Mouse (Mus musculus) kidney, adult 18-20 months (tissue): ENCODE measurements at regions not wholly inside any gene's neighbourhood (a gene's known extent, or its start where the extent isn't known, plus 50 kb on each side); places are given as distances from the start of the nearest gene placed in this dataset.

Experiments used
- DNase-seq: peaks from one replicate; pipeline ENCODE4 v3.0.0; 2021

- DNase-seq, result no peak
These were observed 105.3 kb upstream of the Peli1 start for GRCm38 (mm10) chr11:20985771-20986170.

- no peak for DNase-seq
These were observed 103.8 kb upstream of the Peli1 start for GRCm38 (mm10) chr11:20987171-20987815.

GRCm38 (mm10) chr11:20987841-20988251 is 103.2 kb upstream of the Peli1 start:
- DNase-seq, result no peak

DNA sequence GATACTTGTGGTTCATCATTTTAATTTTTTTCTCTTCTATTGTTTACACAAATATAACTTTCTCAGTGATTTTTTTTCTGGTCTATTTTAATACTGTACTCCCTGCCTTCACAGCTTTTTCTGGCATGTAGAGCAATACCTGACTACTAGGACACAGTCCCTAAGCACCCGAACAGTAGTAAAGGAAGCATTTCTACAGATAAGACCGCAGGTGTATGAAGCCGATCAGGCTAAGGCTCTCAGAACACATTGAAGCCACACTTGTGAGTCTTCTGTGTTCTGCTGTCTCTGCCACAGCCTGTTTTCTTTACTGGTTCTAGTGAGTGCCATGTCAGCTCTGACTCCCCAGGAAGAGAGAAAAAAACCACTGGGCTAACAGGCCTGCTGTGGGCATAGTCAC is 102.2 kb upstream of the Peli1 start:
- no peak for DNase-seq

DNA sequence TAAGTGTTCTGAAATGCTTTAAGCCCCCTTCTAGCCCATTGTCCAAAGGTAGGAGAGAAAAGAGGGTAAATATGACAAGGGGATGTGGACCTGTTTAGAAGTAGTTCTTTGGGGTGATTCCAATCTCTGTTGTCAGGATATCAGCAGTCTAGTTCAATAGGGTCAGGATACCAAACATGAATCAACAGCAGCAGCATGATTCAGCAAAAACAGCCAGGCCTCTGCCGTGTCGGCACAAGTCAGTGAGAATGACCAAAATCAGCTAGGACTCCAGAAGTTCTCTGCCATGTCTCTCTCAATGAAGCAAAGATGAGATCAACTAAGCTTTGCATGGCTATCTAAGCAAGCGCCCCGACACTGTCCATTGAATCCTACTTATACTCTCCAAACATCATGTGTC is 97.5 kb upstream of the Peli1 start:
- DNase-seq, result no peak

DNA sequence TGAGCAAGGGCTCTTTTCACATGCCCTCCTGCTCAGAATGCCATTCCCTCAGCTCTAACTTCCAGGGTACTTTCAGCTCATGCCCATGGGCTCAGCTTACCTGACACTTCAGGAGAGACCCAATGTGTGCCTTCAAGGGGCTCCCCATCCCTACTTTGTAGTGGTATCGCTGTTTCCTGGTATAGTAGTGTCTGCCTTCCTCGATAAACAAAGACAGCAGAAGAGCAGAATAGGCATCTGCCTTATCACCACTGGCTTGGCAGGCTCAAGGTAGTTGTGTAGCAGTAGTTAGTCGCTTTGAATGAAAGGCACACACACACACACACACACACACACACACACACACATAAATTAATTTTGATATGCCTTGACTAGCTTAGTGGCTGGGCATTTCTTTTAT is 89.7 kb upstream of the Peli1 start:
- DNase-seq, result no peak

GRCm38 (mm10) chr11:21007222-21007621 is 83.9 kb upstream of the Peli1 start:
- DNase-seq, result no peak

DNA sequence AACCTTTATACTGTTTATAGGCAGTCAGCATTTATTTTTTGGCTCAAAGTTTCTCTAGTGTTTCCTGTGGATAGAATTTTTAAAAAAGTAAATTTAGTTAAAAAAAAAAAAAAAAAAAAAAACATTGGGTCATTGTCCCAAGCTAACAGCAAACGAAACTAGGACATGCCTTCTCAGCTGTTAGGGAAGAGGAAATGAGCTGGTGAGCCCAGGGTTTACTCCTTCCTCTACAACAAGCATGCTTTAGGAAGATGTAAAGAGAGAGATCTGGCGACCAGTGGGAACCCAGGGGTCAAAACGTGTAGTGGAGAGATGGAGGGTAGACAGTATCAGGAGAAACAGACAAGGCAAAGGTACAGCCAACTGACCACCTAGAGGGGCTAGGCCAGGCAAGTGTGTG is 81.6 kb upstream of the Peli1 start:
- DNase-seq, result no peak

- no peak for DNase-seq
These were observed 80.2 kb upstream of the Peli1 start for GRCm38 (mm10) chr11:21010867-21011266.

GRCm38 (mm10) chr11:21014250-21014649 is 76.8 kb upstream of the Peli1 start:
- no peak for DNase-seq

DNA sequence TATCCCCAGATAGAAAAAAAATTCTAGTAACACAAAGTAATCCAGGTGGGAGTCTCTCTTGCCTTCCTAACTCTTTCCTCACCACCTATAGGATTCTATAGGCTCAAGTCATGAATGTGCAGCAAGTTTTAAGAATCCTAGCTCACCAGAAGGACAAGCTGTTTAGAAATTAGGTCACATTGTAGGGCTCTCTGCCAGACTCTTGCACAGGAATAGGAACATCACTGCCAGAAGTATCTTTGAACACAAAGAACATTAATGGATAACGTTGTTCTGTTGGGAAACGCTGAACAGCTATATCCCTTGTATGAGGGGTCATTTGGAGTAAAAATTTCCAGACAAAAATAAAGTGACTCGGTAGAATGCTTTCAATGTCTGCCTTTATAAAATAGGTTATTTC is 75.6 kb upstream of the Peli1 start:
- DNase-seq, result no peak

- no peak for DNase-seq
These were observed 74.9 kb upstream of the Peli1 start for GRCm38 (mm10) chr11:21016133-21016746.

DNA sequence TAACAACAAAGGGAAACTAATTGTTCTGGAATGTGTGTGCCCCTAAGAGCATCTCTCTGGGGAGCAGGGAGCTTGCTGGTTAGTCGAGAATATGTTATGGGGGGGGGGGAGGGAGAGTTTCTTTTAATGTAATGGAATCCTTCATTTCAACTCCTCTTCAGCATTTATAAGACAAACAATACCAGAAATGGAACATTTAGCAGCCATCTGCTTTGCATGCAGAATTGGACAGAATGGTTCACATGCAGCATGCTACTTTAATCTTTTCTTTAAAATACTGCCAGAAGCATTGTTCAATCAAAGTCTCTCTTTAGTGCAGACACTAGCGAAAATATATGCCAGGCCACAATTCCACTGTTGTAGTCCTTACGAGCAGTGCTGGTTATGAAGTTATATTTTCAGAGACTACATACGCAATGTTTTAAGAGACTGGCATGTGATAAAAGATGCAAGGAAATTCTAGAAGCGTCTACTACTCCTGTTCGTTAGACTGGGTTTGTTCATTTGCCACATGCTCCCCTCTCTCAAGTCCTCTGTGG is 74.2 kb upstream of the Peli1 start:
- no peak for DNase-seq

DNA sequence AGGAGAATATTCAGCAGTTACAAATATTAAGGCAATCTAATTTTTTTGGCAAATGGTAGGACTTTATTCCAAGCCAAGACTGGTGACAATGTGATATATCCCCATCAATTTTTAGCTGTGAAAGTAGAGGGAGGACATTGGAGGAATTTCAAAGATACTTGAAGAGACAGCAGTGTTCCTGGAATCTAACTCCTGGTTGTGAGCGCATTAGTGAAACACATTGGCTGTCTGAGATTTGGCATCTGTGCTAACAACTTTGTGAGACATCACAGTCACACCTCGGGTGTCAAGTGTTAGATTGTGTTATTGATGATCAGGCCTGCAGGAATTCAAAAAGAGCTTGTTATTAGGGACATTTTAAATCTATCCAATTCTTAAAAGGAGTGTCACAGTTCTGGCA is 71.3 kb upstream of the Peli1 start:
- DNase-seq, result no peak

GRCm38 (mm10) chr11:21024111-21024510 is 67.0 kb upstream of the Peli1 start:
- no peak for DNase-seq

GRCm38 (mm10) chr11:21024521-21024920 is 66.6 kb upstream of the Peli1 start:
- no peak for DNase-seq

- DNase-seq, result no peak
These were observed 63.8 kb upstream of the Peli1 start for GRCm38 (mm10) chr11:21027299-21027698.

DNA sequence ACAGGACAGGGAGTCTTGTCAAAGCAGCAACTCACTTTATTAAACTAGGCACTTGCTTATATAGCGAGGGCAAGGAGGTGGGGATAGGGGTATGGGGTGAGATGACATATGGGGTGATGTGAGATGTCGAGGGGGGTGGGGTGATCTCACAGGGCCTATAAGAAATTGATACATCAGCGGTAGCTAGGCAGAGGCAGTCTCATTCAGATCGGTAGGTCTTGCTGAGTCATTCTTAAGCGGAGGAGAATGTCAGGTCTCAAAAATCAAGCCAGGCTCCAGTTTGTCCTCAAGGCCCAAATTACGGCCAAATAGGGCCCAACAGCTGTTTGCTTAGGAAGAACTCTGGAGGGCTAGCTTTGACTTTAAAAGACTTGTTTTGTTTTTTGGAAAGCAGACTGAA is 60.7 kb upstream of the Peli1 start:
- DNase-seq, result no peak

GRCm38 (mm10) chr11:21031816-21032215 is 59.3 kb upstream of the Peli1 start:
- DNase-seq, result no peak

DNA sequence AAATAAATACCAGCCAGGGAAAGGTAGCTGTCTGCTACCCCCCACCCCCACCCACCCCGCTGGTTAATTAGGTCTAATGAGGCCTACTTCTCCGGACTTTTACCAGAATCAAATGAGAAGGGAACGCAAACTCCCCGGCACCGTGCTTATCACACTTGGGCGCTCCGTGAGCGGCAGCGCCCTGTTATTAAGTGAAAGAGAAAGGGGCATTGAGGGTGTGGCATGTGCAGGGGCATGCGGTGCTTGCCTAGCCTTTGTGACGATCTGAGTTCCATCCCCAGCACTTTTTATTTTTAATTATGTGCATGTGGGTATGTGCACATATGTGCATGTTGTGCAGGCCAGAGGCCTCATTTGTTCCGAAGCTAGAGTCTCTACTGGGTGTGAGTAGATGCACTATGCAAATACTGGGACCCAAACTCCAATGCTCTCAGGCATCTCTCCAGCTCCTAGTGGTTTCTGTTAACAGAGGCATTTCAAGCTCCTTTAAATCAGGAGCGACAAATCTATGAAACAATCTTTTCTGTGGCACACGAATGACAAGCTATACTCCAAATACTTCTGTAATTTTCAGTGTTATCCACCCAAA is 57.8 kb upstream of the Peli1 start:
- DNase-seq, result no peak

DNA sequence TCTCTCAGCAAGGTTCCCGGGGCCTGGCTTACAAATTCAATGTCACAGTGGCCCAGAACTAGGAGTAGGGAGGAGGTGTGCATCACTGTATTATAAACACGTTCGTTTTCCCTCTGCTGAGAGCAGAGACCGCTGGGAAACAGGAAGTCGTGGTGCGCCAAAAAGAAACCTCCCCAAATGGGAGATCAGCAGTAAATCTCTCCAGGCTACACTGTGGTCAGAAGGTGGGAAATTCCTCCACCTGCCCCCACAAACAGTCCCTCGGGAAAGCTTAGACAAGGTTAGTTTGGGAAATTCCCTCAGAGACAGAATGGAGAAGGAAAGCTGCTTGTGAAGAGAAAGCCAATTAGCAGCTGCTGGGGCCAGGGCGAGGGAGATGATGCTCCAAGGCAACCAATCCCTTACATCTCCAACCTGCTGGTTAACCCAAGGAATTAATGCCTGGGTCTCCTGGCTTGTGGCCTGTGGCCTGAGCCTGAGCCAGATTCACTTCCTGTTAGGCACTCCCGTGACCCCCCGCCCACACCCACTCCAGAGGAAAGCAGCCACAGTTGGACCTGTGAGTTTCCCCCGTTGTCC is 57.2 kb upstream of the Peli1 start:
- peak; percentile 43 for DNase-seq

DNA sequence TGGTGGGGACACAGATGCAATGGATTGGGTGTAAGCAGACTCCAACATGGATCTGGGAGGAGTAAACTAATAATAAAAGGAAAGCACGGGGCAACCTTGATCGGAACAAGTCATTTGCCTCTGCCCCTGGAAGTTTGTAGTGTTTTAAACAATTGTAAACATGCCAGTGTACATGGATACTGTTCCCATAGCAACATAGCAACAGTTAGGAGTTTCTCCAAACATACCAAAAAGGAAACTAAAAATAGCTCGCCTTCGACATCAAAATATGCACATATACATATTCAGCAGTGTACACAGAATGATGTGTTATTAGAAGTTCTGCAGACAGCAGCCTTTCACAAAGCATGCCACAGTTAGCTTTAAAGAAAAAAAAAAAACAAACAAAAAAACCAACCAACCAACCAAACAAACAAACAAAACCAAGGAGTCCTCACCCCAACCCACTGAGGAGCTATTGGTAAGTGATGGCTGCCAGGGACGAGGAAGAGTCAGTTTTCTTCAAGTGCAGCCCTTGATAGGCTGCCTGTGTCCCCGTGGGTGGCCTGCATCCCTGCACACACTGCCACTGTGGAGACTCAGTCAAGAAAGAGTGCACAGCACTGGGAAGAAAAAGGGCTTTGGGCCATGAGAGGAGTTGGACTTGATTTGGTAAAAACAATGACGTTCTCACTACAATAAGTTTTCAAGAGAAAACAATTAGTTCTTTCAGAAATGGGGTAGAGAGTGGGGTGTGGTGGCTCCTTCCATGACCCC is 54.8 kb upstream of the Peli1 start:
- no peak for DNase-seq

GRCm38 (mm10) chr11:21037267-21037906 is 53.7 kb upstream of the Peli1 start:
- no peak for DNase-seq
